Mouse (Mus musculus): Measurements from ENCODE around the gene Gm17622.

Gm17622 gene

DNA sequence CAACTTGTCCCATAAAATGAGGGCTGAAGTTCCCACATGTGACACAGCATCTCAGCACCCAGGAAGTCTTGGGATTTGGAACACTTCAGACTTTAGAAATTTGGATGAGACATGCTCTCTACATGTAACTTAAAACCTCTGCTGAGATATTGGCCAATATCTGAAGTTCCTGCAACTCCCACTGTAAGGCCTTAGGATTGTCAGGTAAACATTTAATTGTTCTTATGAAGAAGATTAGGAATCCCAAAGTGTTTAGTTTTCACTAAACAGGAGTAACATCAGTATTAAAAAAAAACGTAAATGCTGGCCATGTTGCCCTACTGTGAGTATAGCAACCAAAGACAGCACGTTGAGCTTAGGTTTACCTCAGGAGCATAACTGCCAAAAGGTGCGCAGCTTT lies at the start of gene Gm17622:
Gene Gm17622 (plus strand): TSS at position 301 of the 400 bp plus-strand sequence.
- no peak for DNase-seq (ENCODE audit: low spot score)

GRCm38 (mm10) chr13:96450205-96450856 lies 40.2 kb upstream of the Gm17622 start:
- DNase-seq (ENCODE audit: low spot score), result no peak

DNA sequence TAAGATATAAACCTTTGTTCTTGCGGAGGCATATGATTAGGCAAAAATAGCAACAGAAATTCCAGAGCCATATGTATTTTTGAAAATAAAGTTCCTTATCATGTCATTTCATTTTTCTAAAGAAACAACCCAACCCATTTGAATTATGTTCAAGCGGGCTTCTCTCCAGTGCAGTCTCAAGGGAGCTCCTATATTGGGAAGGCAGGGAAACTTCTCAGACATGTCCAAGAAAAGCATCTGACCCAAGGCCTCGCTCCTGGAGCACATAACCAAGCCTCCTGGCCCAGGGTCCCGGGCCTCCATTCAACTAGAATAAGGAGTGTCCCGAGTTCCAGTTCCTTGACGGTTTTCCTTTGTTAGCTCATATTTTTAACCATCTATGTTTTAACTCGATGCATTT lies 39.7 kb upstream of the Gm17622 start:
- DNase-seq (ENCODE audit: low spot score), result no peak

DNA sequence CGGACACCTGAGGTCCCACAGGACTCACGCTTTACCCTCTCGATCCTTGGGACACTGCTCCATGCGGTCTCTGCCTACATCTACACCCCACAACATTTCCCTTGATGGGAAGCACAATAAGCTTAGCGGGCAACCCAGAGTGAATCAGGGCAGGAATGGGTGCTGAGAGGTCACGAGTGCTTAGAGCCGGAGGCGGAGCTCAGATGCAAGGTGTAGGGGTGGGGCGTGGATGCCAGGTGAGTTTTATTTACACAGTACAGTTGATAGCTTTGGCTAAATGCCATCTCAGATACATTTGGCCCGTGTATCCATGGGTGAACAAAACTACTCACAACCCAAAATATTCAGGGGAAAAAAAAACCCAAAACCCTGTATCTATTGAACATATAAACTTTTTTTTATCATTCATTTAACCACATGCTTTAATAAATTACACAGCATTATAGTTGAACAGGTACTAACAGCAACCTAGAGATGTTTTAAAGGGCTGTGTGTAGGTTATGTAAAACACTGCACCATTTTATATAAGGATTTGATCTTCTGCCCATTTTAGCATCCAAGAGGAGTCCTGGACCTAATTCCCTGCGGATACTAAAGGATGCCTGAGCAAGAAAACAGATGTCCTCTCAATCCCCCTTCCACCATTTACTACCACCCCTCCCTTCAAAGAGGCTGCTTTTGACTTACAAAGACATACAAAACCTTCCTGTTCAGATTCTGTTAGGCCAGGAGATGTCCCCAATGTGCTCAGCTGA lies 39.0 kb upstream of the Gm17622 start:
- no peak for DNase-seq (ENCODE audit: low spot score)

DNA sequence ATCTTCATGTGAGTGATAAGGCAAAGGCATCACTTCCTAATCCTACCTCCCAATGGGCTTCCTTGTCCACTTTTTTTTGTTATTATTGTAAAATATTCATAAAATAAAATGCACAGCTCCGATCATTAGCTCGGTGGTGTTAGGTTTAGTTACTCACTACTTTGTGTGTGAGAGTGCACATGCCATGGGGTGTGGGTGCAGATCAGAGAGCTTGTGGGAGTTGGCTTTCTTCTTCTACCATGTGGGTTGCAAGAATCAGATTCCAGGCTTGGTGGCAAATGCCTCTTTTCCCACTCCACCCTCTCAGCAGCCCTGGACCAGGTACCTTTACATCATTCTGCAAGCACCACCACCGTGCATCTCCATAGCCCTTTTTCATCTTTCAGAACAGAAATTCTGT lies 37.9 kb upstream of the Gm17622 start:
- no peak for DNase-seq (ENCODE audit: low spot score)

GRCm38 (mm10) chr13:96454288-96454687 lies 36.2 kb upstream of the Gm17622 start:
- peak; percentile 36 for DNase-seq (ENCODE audit: low spot score)

GRCm38 (mm10) chr13:96457566-96457965 lies 33.0 kb upstream of the Gm17622 start:
- DNase-seq (ENCODE audit: low spot score), result no peak

- DNase-seq (ENCODE audit: low spot score), result no peak
Measured at GRCm38 (mm10) chr13:96458018-96458417, 32.5 kb upstream of the Gm17622 start.

DNA sequence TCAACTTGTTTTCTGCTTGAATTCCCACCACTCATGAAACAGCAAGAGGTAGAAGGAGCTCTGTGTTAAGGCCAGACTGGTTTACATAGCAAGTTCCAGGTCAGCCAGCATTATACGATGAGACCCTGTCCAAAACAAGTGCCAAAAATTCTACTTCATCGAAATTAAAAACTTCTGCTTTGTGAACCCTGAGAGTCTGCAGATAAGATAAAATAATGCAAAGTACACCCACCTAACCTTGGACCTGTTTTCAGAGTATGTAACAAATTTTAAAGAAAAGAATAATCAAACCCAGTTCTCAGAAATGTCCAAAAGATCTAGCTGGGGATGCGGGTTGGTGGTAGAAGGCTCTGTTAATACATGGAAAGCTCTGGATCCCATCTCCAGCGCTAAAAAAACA lies 31.9 kb upstream of the Gm17622 start:
- DNase-seq (ENCODE audit: low spot score), result no peak

GRCm38 (mm10) chr13:96462644-96463043 lies 27.9 kb upstream of the Gm17622 start:
- no peak for DNase-seq (ENCODE audit: low spot score)

DNA sequence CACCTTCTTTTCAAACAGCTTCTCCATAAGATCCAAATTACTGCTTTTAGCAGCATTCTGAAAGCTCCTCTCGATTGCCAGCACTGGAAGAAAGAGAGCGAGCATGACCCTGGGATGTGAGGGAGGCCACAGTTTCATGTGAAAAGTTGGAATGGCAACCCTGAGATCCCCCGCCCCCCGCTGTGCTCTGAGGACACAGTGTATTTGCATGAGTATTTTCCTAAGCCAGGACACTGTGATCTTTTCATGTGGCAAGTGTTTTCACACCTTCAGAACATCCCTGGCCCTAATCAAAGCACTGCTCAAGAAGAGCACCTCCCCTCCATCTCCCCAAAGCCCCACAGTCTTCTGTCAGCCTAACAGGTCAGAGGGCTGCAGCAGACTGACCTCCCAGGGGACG lies 25.2 kb upstream of the Gm17622 start:
- DNase-seq (ENCODE audit: low spot score), result no peak

- DNase-seq (ENCODE audit: low spot score), result no peak
Measured at GRCm38 (mm10) chr13:96468678-96469077, 21.9 kb upstream of the Gm17622 start.

GRCm38 (mm10) chr13:96470556-96470955 lies 20.0 kb upstream of the Gm17622 start:
- no peak for DNase-seq (ENCODE audit: low spot score)

DNA sequence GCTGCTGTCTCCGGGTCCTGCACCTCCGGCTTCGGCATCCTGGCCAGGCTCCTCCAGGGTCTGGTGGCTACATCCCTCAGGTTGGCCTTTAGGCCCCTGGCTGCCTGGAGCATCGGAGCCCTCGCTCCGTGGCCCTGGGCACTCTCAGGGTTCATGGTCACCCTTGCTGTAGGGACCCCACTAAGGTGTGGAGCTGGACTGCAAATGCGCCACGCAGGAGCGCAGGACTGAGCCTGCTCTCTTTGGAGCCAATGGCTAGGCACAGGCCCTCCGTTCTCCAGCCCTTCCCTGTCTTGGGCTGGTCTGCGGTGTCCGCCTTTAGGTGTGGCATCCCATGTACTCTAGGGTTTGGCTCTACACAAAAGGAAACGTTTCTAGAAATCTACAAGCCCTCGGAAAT lies 19.6 kb upstream of the Gm17622 start, which contains the start of gene Ankdd1b:
Gene Ankdd1b (minus strand): TSS at position 242 of the 400 bp plus-strand sequence.
- DNase-seq (ENCODE audit: low spot score), result no peak

DNA sequence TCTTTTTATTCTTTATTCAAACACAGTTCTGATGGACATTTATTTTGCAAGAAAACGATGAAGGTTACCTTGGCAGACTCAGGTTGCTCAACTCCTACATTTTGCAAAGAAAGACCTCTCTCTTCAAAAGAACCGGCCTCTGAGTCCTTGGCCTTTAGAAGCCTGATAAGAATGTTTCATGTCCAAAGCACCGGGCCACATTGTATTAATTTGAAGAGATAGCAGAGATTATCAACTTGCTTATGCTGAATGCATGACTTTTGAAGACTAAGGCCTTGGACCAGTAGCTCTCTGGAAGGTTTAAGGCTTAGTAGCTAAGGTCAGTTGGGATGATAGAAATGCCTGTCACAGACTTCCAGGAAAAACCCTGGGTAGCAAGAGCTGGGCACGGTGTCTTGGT lies 13.3 kb upstream of the Gm17622 start:
- DNase-seq (ENCODE audit: low spot score), result no peak

DNA sequence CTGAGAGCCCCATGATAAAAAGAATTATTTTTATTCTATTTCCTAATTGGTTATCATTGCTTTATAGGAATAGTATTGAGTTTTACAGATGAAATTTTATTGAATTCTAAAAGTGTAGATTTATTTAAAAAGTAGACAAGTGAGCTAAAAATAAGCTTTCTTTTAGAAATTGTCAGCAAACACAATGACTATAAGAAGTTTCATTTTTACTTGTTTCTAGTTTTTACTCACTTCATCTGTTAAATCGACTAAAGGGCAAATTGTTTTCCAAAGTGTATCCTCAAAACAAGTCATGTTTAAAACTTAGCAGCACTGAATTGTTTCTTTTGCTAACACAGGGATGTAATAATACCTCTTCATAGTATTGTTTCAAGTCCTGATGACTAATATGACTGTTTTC lies 11.5 kb upstream of the Gm17622 start:
- no peak for DNase-seq (ENCODE audit: low spot score)

GRCm38 (mm10) chr13:96487230-96487629 lies 3.3 kb upstream of the Gm17622 start:
- DNase-seq (ENCODE audit: low spot score), result no peak

DNA sequence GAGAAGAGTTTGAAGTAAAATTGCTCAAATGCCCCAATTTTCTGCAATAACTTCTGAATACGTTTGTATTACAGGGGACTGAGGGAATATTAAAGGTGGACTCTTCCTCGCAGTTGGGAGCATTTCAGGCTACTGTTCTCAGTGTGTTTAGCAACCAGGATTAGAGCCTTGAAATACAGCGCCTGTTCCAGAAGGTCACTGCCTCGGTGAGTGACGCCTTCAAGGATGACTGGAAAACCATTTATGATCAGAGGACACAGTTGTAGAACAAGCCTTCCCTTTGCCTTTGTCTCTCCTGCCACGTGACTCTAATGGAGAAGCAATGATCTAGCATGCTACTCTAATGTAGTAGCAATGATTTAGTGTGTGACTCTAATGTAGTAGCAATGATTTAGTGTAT lies 2.6 kb upstream of the Gm17622 start:
- no peak for DNase-seq (ENCODE audit: low spot score)

- DNase-seq (ENCODE audit: low spot score), result no peak
Measured at GRCm38 (mm10) chr13:96496630-96497029, 6.1 kb downstream of the Gm17622 start.

GRCm38 (mm10) chr13:96499891-96500290 lies 9.4 kb downstream of the Gm17622 start:
- no peak for DNase-seq (ENCODE audit: low spot score)

- DNase-seq (ENCODE audit: low spot score), result no peak
Measured at GRCm38 (mm10) chr13:96505661-96506060, 15.1 kb downstream of the Gm17622 start.

DNA sequence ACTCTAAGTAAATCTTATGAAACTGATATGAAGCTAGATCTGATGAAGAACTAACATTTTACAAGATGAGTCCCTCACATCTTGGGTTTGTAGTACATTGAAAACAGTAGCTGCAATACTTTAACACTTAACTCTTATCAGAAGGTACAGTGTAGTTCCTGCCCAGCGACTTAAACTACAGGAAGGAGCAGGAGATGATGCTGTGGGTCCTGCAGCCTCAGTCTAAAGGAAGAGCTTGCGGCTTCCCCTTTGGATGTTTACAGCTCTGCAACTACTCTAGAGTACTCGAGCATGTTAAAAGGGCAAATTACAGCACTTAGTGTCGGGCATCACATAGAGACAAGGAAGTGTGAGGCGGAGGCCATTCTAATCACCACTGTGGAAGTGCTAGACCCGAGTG lies 15.8 kb downstream of the Gm17622 start:
- DNase-seq (ENCODE audit: low spot score), result no peak

DNA sequence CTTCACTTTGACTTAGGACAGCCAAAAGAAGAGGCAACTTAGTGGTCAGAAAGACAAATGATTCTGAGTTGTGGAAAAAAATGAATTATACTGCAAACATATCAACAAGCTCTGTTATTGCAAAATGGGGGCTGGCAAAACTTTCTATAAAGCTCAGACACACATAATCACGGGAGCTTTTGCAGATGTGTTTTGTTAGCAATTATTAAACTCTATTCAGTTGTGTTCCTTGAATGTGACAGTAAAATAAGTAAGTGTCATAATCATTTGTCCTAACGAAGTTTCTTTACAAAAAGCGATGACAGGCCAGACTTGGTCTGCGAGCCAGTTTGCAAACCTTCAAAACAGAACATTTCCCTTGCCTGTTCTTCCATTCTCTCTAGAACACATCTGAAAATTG lies 17.0 kb downstream of the Gm17622 start:
- no peak for DNase-seq (ENCODE audit: low spot score)

DNA sequence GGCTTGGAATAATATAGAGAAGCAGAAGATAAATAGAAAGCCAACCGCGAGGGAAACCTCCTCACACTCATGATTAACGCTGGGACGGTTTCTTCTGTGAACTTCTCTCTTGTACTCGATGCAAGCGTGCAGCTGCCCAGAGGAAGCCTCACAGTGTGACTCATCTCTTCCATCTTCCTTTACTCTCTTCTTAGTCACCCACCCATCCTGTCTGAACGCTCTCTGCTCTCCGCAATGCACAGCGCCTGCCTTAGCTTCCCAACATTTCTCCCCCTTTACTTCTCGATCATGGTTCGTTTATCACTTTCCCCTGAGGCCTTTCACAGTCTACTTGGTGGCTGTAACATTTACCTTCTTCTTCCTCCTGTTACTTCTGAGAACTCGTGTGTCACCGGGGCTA lies 20.1 kb downstream of the Gm17622 start:
- DNase-seq (ENCODE audit: low spot score), result no peak
